Mouse (Mus musculus) hindbrain, embryonic 10.5 days (tissue): ENCODE data around the gene Ankrd10. TPM values are rescaled to one million over a fixed set of nuclear protein-coding genes. Genes with fewer than 3 reads are reported as not detected.
A peak's percentile ranks its signal among the peaks of the same experiment; 100 is the strongest.
"Not testable (repeated sequence)": the region's sequence is repeated elsewhere in the genome, so short reads cannot be mapped to it uniquely, and the experiment has no call there.

Experiments used
- DNase-seq: peaks from one replicate; pipeline ENCODE4 v3.0.0-alpha.2; 2017; ENCODE audit warnings: low spot score
- H3K27ac ChIP-seq: fragments of 300-500 bp; sonication (generic); 2 replicates; pipeline ENCODE4 v1.5.1; 2016; ENCODE audit warnings: mild to moderate bottlenecking, moderate library complexity
- H3K27me3 ChIP-seq: fragments of 300-500 bp; sonication (generic); 2 replicates; pipeline ENCODE4 v1.6.1; 2016; ENCODE audit warnings: mild to moderate bottlenecking; ENCODE audit not compliant: poor library complexity, insufficient read depth, severe bottlenecking
- H3K36me3 ChIP-seq: fragments of 300-500 bp; sonication (generic); 2 replicates; pipeline ENCODE4 v1.6.1; 2016; ENCODE audit warnings: mild to moderate bottlenecking, moderate library complexity
- H3K4me1 ChIP-seq: fragments of 300-500 bp; sonication (generic); replicated peaks from 2 replicates; pipeline ENCODE4 v1.6.1; 2016; ENCODE audit warnings: mild to moderate bottlenecking
- H3K4me3 ChIP-seq: fragments of 300-500 bp; sonication (generic); 2 replicates; pipeline ENCODE4 v1.5.1; 2016; ENCODE audit warnings: mild to moderate bottlenecking, moderate library complexity
- H3K9me3 ChIP-seq: fragments of 300-500 bp; sonication (generic); 2 replicates; pipeline ENCODE4 v1.6.1; 2016; ENCODE audit warnings: mild to moderate bottlenecking, moderate library complexity
- WGBS: fragments of 180-500 bp; shearing (Covaris S2); methylation state at CpG from one replicate; pipeline ENCODE4 v1.1.7; 2016; 5-methylcytosine and 5-hydroxymethylcytosine counted together
- polyA plus RNA-seq: library from polyadenylated mRNA; unstranded; fragments of >200 nt; fragmentation: Nextera tagmentation; extraction: Ambion mirVana; gene quantifications from 2 replicates; pipeline ENCODE4 v1.2.1, GENCODE M21; 2016

Gene Ankrd10
- 92.6 and 108 TPM in 2 replicates for polyA plus RNA-seq

- H3K4me3 ChIP-seq: peak within 1 kb of the TSS; percentile 94
- peaks cover 44% of the 10 kb centered on the region for H3K36me3 ChIP-seq
- peak within 1 kb of the TSS; percentile 99 for H3K27ac ChIP-seq
- peaks cover 39% of the 10 kb centered on the region for H3K4me1 ChIP-seq
- no peaks in the 10 kb centered on the region for H3K27me3 ChIP-seq
- under 1% methylated on average over 40 of the region's 40 CpGs for WGBS
- DNase-seq: peak; percentile 97
- no peaks in the 10 kb centered on the region for H3K9me3 ChIP-seq
Measured at GRCm38 (mm10) chr8:11635611-11636081, at the start of gene Ankrd10. Gene Ankrd10, minus strand, starts transcription at chr8:11635757.

DNA sequence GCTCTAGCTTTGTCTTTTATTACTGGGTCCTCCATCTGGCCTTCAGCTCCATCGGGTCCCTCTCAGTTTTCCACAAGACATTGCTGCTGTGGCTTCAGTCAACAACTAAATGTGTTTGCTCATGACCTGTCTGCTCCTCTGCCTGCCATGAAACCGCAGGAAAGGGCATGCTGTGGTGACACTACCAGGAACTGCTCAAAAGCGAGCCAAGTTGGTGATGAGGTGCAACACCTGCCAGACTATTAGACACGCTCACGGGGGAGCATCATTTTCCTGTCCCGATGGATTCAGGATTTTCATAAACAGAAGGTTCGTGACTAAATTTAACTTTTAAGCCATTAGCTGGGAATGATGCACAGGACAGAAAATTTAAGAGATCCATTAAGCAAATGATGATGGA is 49.0 kb upstream of the Ankrd10 start:
- Histone ChIP-seq H3K9me3 (no peaks in the 10 kb centered on the region), H3K4me3 (no peak overlapping the region), H3K36me3 (no peaks in the 10 kb centered on the region), H3K4me1 (no peaks in the 10 kb centered on the region), H3K27me3 (no peaks in the 10 kb centered on the region), H3K27ac (no peak overlapping the region)
- 88% methylated on average over 7 of the region's 7 CpGs for WGBS
- no peak for DNase-seq

GRCm38 (mm10) chr8:11668308-11668707 is 32.8 kb upstream of the Ankrd10 start:
- H3K27me3 ChIP-seq: no peaks in the 10 kb centered on the region
- DNase-seq: no peak
- H3K36me3 ChIP-seq: no peaks in the 10 kb centered on the region
- H3K27ac ChIP-seq: no peak overlapping the region
- WGBS: 85% methylated on average over 2 of the region's 2 CpGs
- H3K4me3 ChIP-seq: no peak overlapping the region
- H3K9me3 ChIP-seq: no peaks in the 10 kb centered on the region
- H3K4me1 ChIP-seq: 0 out of 2 replicates have a peak, but pooled peaks cover 3% of the 10 kb centered on the region

GRCm38 (mm10) chr8:11666023-11666716 is 30.6 kb upstream of the Ankrd10 start:
- not testable (repeated sequence) for H3K9me3 ChIP-seq, H3K4me3 ChIP-seq, H3K27me3 ChIP-seq, DNase-seq, H3K27ac ChIP-seq, H3K36me3 ChIP-seq, H3K4me1 ChIP-seq
- 86% methylated on average over 20 of the region's 20 CpGs for WGBS

DNA sequence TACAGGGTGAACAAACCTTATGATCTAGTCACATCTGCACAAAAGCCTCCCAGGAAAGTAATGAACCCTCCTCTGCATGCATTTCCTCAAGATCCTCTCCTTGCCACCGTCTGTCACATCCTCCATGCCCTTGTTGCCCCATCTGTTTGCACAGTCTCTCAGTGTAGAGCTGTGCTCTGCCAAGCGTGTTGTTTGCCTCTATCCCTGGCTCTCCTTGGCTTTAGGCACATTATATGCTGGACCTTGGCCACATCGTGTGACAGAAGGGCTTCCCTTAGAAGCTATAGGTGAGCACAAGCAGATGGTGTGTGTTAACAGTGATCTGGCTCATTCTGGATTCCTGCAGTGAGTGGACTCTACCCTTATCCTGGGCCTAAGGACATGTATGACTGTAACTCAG is 26.4 kb upstream of the Ankrd10 start:
- peaks cover 11% of the 10 kb centered on the region for H3K4me1 ChIP-seq
- 0 out of 2 replicates have a peak, but pooled peaks cover 8% of the 10 kb centered on the region for H3K27me3 ChIP-seq
- no peak for DNase-seq
- no peak overlapping the region for H3K4me3 ChIP-seq
- no peak overlapping the region for H3K27ac ChIP-seq
- H3K9me3 ChIP-seq: no peaks in the 10 kb centered on the region
- WGBS: 84% methylated on average over 3 of the region's 3 CpGs
- no peaks in the 10 kb centered on the region for H3K36me3 ChIP-seq

DNA sequence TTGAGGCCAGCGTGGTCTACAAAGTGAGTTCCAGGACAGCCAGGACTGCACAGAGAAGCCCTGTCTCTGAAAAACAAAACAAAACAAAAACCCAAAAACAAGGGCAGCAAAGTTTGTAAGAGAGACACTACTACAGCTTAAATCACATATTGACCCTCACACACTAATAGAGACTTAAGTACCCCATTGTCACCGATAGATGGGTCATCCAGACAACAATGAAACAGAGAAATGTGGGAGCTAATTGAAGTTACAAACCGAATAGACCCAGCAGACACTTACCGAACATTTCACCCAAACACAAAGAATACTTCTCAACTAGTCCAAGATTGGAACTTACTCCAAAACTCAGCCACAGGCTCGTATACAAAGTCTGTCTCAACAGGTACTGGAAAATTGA is 14.5 kb upstream of the Ankrd10 start:
- WGBS: 95% methylated on average over 5 of the region's 5 CpGs
- Histone ChIP-seq H3K27ac (no peak overlapping the region), H3K4me3 (no peak overlapping the region)

GRCm38 (mm10) chr8:11643123-11643522 is 7.6 kb upstream of the Ankrd10 start:
- Histone ChIP-seq H3K27me3 (no peaks in the 10 kb centered on the region), H3K4me3 (no peak overlapping the region), H3K9me3 (0 out of 2 replicates have a peak, but pooled peaks cover 6% of the 10 kb centered on the region), H3K4me1 (peaks cover 10% of the 10 kb centered on the region; the same call in 1 of the 2 replicates), H3K27ac (no peak overlapping the region), H3K36me3 (peaks cover 31% of the 10 kb centered on the region)
- DNase-seq: no peak
- 95% methylated on average over 2 of the region's 2 CpGs for WGBS

More for the DNA sequence above, 14.5 kb upstream of the Ankrd10 start:
- Histone ChIP-seq H3K4me1 (peaks cover 10% of the 10 kb centered on the region; the same call in 1 of the 2 replicates), H3K36me3 (no peaks in the 10 kb centered on the region), H3K9me3 (no peaks in the 10 kb centered on the region), H3K27me3 (no peaks in the 10 kb centered on the region)
- no peak for DNase-seq

GRCm38 (mm10) chr8:11640606-11641005 is 5.0 kb upstream of the Ankrd10 start:
- Histone ChIP-seq H3K4me3 (no peak overlapping the region), H3K27me3 (no peaks in the 10 kb centered on the region), H3K4me1 (peaks cover 16% of the 10 kb centered on the region), H3K9me3 (0 out of 2 replicates have a peak, but pooled peaks cover 6% of the 10 kb centered on the region), H3K36me3 (peaks cover 31% of the 10 kb centered on the region), H3K27ac (no peak overlapping the region)
- WGBS: 57% methylated on average over 2 of the region's 2 CpGs
- DNase-seq: no peak

DNA sequence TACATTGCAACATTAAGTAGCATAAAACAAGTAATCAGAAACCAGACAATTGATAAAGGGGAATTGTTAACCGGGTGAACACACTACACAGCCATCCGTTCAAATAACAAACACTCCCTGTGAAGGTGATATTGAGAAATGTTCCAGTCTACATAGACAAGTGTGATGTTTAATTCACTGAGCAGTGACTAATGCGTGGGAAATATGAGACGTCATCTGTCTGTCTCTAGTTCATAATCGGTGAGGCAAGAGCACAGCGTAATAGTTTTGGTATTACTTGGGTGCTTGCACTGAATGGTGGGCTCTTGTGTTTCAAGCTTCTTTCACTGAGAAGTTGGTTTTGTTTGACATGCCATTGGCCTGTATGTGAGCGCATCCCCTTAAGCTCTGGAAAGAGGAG is 2.0 kb upstream of the Ankrd10 start:
- H3K27me3 ChIP-seq: no peaks in the 10 kb centered on the region
- H3K36me3 ChIP-seq: peaks cover 37% of the 10 kb centered on the region
- DNase-seq: no peak
- no peak overlapping the region for H3K27ac ChIP-seq
- 0 out of 2 replicates have a peak, but pooled peaks cover 6% of the 10 kb centered on the region for H3K9me3 ChIP-seq
- H3K4me1 ChIP-seq: peaks cover 38% of the 10 kb centered on the region
- H3K4me3 ChIP-seq: no peak overlapping the region
- 97% methylated on average over 7 of the region's 7 CpGs for WGBS

DNA sequence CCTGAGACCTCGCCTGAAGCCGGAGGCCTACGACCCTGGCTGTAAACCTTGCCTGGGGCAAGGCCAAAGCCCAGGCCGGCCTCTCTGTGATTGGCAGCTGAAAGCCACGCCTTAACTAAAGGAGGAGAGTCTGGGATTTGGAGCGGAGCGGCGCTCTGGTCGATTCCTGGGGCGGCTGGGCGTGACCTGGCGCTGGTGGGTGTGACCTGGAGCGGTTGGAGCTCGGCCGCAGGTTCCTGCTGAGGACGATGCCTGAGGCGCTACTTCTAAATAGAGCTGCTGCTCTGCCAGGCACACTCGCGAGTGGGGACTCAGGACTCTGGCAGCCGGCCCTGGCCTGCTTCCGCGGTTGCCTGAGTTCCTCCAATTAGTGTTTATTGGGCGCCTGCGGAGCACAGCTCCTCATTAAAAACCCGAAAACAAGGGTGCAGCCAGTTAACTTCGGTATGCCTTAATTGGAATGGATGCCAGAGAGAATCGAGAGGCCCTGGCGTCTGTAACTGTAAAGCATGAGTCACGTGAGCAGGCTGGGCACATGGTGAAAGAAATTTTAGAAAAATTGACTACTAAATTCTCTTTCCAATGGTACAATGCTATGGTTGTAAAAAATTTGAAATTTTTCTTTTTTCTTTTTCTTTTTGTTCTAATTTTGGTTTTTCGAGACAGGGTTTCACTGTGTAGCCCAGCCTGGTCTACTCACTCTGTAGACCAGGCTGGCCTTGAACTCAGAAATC is 934 bp upstream of the Ankrd10 start:
- Histone ChIP-seq H3K4me3 (peak overlapping the region; percentile 94), H3K27me3 (no peaks in the 10 kb centered on the region), H3K27ac (peak overlapping the region; percentile 99), H3K9me3 (0 out of 2 replicates have a peak, but pooled peaks cover 6% of the 10 kb centered on the region), H3K4me1 (peaks cover 39% of the 10 kb centered on the region), H3K36me3 (peaks cover 42% of the 10 kb centered on the region)
- DNase-seq: peak; percentile 88
- WGBS: 4% methylated on average over 30 of the region's 30 CpGs

DNA sequence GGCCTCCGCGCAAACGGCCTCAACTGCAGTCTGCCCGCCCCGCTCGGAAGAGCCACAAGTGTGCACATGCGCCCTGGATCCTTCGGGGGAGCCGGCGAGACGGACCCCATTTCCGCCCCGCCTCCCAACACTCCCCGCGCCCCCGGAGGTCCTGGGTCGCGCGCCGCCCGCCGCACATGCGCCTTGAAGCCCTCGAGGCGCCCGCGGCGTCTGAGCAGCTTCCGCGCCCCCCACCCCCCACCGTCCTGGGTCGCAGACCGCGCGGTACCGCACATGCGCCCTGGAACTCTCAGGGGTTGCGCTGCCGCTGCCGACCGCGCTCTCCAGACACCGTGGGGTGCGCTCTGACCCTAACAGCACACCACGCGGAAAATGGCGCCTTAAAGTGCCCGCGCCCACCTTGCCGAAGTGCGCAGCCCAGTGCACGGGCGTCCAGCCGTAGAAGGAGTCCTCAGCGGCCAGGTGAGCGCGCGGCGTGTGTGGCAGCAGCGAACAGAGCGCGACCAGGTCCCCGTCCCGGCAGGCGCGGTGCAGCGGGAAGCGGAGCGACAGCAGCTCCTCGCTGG is 462 bp downstream of the Ankrd10 start:
- Histone ChIP-seq H3K27me3 (no peaks in the 10 kb centered on the region), H3K36me3 (peaks cover 44% of the 10 kb centered on the region), H3K9me3 (no peaks in the 10 kb centered on the region), H3K4me1 (peaks cover 39% of the 10 kb centered on the region), H3K27ac (peak overlapping the region; percentile 99), H3K4me3 (peak overlapping the region; percentile 94)
- WGBS: under 1% methylated on average over 70 of the region's 70 CpGs
- DNase-seq: peak; percentile 90

GRCm38 (mm10) chr8:11634331-11635011 is 1.1 kb downstream of the Ankrd10 start:
- H3K9me3 ChIP-seq: no peaks in the 10 kb centered on the region
- DNase-seq: no peak
- H3K27ac ChIP-seq: peak overlapping the region; percentile 99
- H3K4me1 ChIP-seq: peaks cover 39% of the 10 kb centered on the region
- under 1% methylated on average over 39 of the region's 39 CpGs for WGBS
- H3K4me3 ChIP-seq: peak overlapping the region; percentile 94
- H3K36me3 ChIP-seq: peaks cover 46% of the 10 kb centered on the region
- H3K27me3 ChIP-seq: no peaks in the 10 kb centered on the region
